Mouse (Mus musculus) liver, embryonic 14.5 days (tissue): ENCODE results near the gene Gm36028. TPM values are rescaled to one million over a fixed set of nuclear protein-coding genes. Genes with fewer than 3 reads are reported as not detected.

Experiments used
- ATAC-seq: fragments of 200-750 bp; cut with Nextera tagmentation; 2 replicates; pipeline ENCODE4 v1.8.0; 2017; ENCODE audit warnings: moderate number of reproducible peaks, mild to moderate bottlenecking, moderate library complexity; ENCODE audit not compliant: insufficient read depth
- DNase-seq, 3 experiments: peaks; one replicate each; pipeline ENCODE4 v3.0.0-alpha.2; 2012 to 2013; ENCODE audit warnings: low read depth in 3 of 3, low spot score in 3 of 3
- H3K27ac ChIP-seq: fragments of 300-500 bp; sonication (generic); 2 replicates; pipeline ENCODE4 v1.5.1; 2014; ENCODE audit warnings: moderate library complexity, mild to moderate bottlenecking, control low read depth, inconsistent platforms
- H3K27me3 ChIP-seq: fragments of 300-500 bp; sonication (generic); 2 replicates; pipeline ENCODE4 v1.6.1; 2014; ENCODE audit warnings: mild to moderate bottlenecking, low read length, moderate library complexity; ENCODE audit not compliant: control insufficient read depth, insufficient read depth
- H3K36me3 ChIP-seq: fragments of 300-500 bp; sonication (generic); replicated peaks from 2 replicates; pipeline ENCODE4 v1.6.1; 2014; ENCODE audit warnings: low read depth; ENCODE audit not compliant: control insufficient read depth, insufficient read depth
- H3K4me1 ChIP-seq, 2 experiments: fragments of 200-500 bp in 1 of 2; fragments of 300-500 bp in 1 of 2; sonication (generic) in 1 of 2; replicated peaks; 2 replicates each; pipeline ENCODE4 v1.6.1; 2012 to 2014; ENCODE audit warnings: antibody characterized with exemption in 1 of 2, inconsistent platforms in 1 of 2, low read length in 1 of 2; ENCODE audit not compliant: control insufficient read depth in 2 of 2, insufficient read depth in 2 of 2
- H3K4me2 ChIP-seq: fragments of 300-500 bp; sonication (generic); 2 replicates; pipeline ENCODE4 v1.6.1; 2014; ENCODE audit warnings: low read depth, mild to moderate bottlenecking, control low read depth, moderate library complexity
- H3K4me3 ChIP-seq, 2 experiments: fragments of 200-500 bp in 1 of 2; fragments of 300-500 bp in 1 of 2; sonication (generic) in 1 of 2; 2 replicates each; pipeline ENCODE4 v1.5.1; 2012 to 2014; ENCODE audit warnings: low read depth in 2 of 2, low read length in 2 of 2, mild to moderate bottlenecking in 2 of 2, control low read depth in 1 of 2, inconsistent platforms in 1 of 2, moderate library complexity in 1 of 2; ENCODE audit not compliant: insufficient read depth in 1 of 2
- H3K9ac ChIP-seq: fragments of 300-500 bp; sonication (generic); replicated peaks from 2 replicates; pipeline ENCODE4 v1.6.1; 2014; ENCODE audit warnings: mild to moderate bottlenecking, control low read depth, moderate library complexity
- H3K9me3 ChIP-seq: fragments of 300-500 bp; sonication (generic); 2 replicates; pipeline ENCODE4 v1.6.1; 2016; ENCODE audit warnings: low read length, mixed read lengths; ENCODE audit not compliant: control insufficient read depth
- CTCF ChIP-seq: IDR thresholded peaks from 2 replicates; pipeline ENCODE4 v1.5.1; 2016; ENCODE audit warnings: antibody characterized with exemption, low read depth, control low read depth
- EP300 ChIP-seq: IDR thresholded peaks from 2 replicates; pipeline ENCODE4 v1.6.1; 2016; ENCODE audit warnings: antibody characterized with exemption, low read depth
- WGBS: fragments of 180-500 bp; shearing (Covaris S2); extraction: QIAGEN DNeasy Blood & Tissue Kit; methylation state at CpG from one replicate; pipeline ENCODE4 v1.1.7; 2014; ENCODE audit not compliant: insufficient replicate concordance; 5-methylcytosine and 5-hydroxymethylcytosine counted together
- polyA plus RNA-seq, 2 experiments: library from polyadenylated mRNA; depleted of rRNA in 1 of 2; stranded (reverse) in 1 of 2; unstranded in 1 of 2; fragments of >200 nt; fragmentation: Nextera tagmentation in 1 of 2; extraction: Ambion mirVana in 1 of 2; gene quantifications; 2 replicates each; pipeline versions ENCODE4 v1.2.1 to v1.2.3; 2012 to 2014

Gene Gm36028
- 0.07 TPM in 1 of 2 replicates, not detected in the other for polyA plus RNA-seq (2012; rRNA removed)
- 0.11 TPM in 1 of 2 replicates, not detected in the other for polyA plus RNA-seq (2014; fragmentation: Nextera tagmentation; extraction: Ambion mirVana)

DNA sequence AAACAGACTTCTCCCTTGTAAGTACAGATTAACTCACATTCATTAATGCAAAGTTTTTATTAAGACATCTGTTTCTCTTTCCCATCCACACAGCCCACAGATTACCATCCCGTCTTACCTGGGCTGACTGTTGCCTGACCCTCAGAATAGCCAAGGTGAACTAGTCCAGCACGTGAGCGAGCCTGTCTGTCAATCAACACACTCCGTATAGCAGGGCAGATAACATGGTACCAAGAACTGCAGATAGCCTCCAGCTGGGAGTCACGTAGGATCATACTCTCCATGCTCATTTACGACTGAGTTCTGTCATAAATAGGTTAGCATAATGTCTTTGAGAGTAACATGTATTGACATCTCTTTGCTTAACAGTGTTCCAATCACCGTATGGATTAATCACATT lies at the start of gene Gm36028:
Gm36028 (minus strand) TSS at position 118 of the 400 bp plus-strand sequence.
- no peak for ATAC-seq
- Histone ChIP-seq H3K9ac (no peak within 1 kb of the TSS), H3K4me2 (no peak within 1 kb of the TSS), H3K4me1 (peaks cover 0 to 8% of the 10 kb centered on the region in 2 experiments; a peak in 1 of 4 replicates), H3K9me3 (no peaks in the 10 kb centered on the region), H3K36me3 (no peaks in the 10 kb centered on the region), H3K4me3 (no peak within 1 kb of the TSS), H3K27ac (no peak within 1 kb of the TSS), H3K27me3 (no peaks in the 10 kb centered on the region)
- TF ChIP-seq EP300: no peak
- TF ChIP-seq CTCF: no peak
- DNase-seq: no peak
- WGBS: 64% methylated on average over 7 of the region's 7 CpGs

DNA sequence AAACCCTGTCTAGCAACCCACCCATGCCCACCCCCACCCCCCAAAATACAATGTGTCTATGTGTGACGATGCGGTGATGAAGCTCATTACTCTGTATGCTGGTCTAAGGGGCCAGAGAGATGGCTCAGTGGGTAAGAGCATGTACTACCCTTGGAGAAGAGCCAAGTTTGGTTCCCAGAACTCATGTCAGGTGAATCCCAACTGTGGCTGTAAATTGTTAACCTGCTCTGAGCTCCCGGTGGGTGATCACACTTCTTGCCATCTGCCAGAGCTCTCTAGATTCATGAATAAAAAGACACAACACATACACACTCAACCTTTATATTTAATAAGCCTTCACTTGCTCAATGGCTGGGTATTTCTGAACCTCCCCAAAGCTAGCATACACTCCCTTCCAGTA lies 45.5 kb upstream of the Gm36028 start:
- H3K4me3 ChIP-seq: no peak overlapping the region
- H3K27ac ChIP-seq: no peak overlapping the region
- no peaks in the 10 kb centered on the region for H3K4me1 ChIP-seq
- H3K27me3 ChIP-seq: no peaks in the 10 kb centered on the region
- WGBS: 79% methylated on average over 3 of the region's 3 CpGs
- H3K9me3 ChIP-seq: no peaks in the 10 kb centered on the region
- no peak overlapping the region for H3K4me2 ChIP-seq
- H3K36me3 ChIP-seq: no peaks in the 10 kb centered on the region
- no peak overlapping the region for H3K9ac ChIP-seq
- DNase-seq (no peak), ATAC-seq (no peak)
- TF ChIP-seq EP300: no peak
- TF ChIP-seq CTCF: no peak

- no peak overlapping the region for H3K27ac ChIP-seq
- no peaks in the 10 kb centered on the region for H3K27me3 ChIP-seq
- H3K36me3 ChIP-seq: no peaks in the 10 kb centered on the region
- no peak overlapping the region for H3K9ac ChIP-seq
- H3K4me3 ChIP-seq: no peak overlapping the region
- TF ChIP-seq CTCF: no peak
- no peak for TF ChIP-seq EP300
- no peaks in the 10 kb centered on the region for H3K9me3 ChIP-seq
- DNase-seq (no peak), ATAC-seq (no peak)
- 46% methylated on average over 11 of the region's 11 CpGs for WGBS
- no peaks in the 10 kb centered on the region for H3K4me1 ChIP-seq
- H3K4me2 ChIP-seq: no peak overlapping the region
These were observed 40.4 kb upstream of the Gm36028 start for GRCm38 (mm10) chr16:37901318-37901717.

DNA sequence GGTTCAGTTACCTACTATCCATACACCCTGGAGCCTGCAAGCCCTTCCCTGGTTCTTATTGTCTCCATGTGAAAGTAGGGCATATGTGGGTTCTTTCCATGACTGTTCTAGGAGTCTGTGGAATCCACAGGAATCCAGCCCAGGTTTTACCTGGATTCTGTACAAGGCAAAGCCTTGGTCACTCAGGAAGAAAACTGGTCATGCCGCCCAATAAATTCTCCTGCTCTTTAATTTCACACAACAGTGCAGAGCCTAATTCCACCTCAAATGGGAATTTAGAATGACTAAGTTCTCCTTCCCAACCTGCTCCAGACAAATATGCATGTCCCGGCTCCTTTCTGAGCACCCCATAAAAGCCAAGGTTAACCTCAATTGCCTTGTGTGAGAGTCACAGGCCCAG lies 38.4 kb upstream of the Gm36028 start:
- H3K9ac ChIP-seq: no peak overlapping the region
- DNase-seq: no peak
- ATAC-seq: no peak
- WGBS: 61% methylated on average over 2 of the region's 2 CpGs
- no peaks in the 10 kb centered on the region for H3K36me3 ChIP-seq
- H3K4me3 ChIP-seq: no peak overlapping the region
- no peaks in the 10 kb centered on the region for H3K9me3 ChIP-seq
- no peak overlapping the region for H3K4me2 ChIP-seq
- H3K27me3 ChIP-seq: no peaks in the 10 kb centered on the region
- TF ChIP-seq CTCF (no peak), EP300 (no peak)
- no peak overlapping the region for H3K27ac ChIP-seq
- H3K4me1 ChIP-seq: peaks cover 0 to 2% of the 10 kb centered on the region in 2 experiments; a peak in 1 of 4 replicates

DNA sequence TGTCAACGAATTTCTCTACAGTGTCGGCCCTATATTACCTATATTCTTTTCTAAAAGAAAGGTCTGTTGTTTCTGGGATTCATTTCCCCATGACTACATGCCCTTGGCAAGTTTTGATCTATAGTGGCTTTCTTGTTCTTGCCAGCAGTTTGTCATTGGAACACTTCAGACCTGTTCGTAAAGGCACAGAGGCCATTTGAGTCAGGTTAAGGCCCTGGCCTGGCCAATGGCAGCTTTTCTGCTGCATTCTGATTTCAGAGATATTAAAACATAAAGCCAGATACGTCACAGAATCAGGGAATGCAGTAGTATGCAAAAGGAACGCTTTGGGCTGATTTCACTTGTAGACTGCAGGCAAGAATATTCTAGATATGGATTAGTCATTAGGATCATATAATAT lies 37.8 kb upstream of the Gm36028 start:
- TF ChIP-seq EP300 (no peak), CTCF (no peak)
- no peak for ATAC-seq
- Histone ChIP-seq H3K9me3 (no peaks in the 10 kb centered on the region), H3K27me3 (no peaks in the 10 kb centered on the region), H3K9ac (no peak overlapping the region), H3K4me2 (no peak overlapping the region), H3K36me3 (no peaks in the 10 kb centered on the region), H3K4me3 (no peak overlapping the region), H3K4me1 (peaks cover 4 to 6% of the 10 kb centered on the region in 2 experiments; a peak in 3 of 4 replicates), H3K27ac (no peak overlapping the region)
- DNase-seq: no peak
- 61% methylated on average over 5 of the region's 5 CpGs for WGBS
